Mouse (Mus musculus): ENCODE measurements around the gene Sez6l. TPM values are rescaled to one million over a fixed set of nuclear protein-coding genes. Genes with fewer than 3 reads are reported as not detected.
"Not testable (repeated sequence)": the region's sequence is repeated elsewhere in the genome, so short reads cannot be mapped to it uniquely, and the experiment has no call there.

Gene Sez6l
- total RNA-seq, 2 experiments from 2014 or later, result 0.16 to 0.24 TPM

DNA sequence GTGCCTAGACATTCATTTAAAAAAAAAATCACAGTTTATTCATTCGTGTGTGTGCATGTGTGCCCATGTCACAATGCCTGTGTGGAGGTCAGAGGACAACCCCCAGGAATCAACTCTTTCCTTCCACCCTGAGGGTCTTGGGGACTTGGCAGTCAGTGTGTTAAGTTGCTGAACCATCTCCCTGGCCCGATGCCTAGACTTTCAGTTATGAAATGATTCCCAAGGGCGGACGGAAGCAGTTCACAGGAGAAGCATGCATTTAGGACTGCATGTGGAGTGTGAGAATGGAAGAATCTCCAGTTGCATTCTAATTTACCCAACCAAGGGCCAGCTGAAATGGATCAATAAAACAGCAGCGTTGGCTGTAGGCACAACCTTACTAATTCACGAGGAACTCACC lies 110.7 kb downstream of the Sez6l start:
- intact Hi-C loops (cut with DNase I; ENCODE audit: low total_unique reads), result no loop called here
- no peak for DNase-seq

DNA sequence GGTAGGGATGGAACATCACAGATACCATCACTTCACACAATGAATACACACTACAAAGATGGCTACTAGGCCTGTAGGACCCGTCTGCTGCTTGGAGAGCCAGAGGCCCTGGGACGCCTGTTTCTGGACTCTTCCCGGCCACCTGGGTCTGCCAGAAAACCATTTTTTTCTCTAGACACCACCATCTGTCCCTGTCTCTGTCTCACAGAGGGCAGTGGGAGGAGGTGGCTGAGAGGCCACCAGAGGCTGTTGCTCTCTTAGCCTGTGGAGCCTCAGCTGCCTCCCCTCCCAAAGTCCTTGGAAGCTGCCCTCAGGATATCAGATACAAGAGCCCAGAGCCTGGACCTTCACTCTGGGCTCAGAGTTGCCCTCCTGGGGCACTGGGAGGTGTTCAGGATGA lies 117.1 kb downstream of the Sez6l start:
- no peak for DNase-seq
- intact Hi-C loops (cut with DNase I; ENCODE audit: low total_unique reads), result no loop called here

DNA sequence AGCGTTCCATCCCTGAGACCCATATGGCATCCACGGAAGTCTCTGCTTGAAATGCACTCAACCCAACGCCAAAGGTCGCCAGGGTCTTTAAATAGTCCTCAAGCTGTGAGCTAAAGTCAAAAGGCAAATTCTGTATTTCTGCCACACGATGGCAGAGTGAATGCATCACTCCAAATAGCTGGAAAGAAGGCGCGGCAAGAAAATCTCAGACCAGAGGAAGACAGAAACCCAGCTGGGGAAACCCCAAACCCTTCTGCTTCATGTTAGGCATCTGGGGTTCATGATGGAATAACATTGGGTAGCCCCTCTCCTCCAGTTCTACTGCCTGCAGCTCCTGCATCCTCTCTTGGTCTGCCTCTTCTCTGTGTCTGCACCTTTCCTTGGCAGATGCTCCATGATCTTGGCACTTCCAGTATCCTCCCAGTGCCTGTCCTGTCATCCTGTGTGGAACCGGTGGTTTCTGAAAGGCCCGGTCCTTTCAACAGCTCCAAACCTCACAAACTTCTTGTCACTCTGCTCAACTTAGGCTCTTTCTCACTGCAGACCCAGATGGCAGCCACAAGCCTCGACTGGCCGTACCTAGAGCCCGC lies 121.9 kb downstream of the Sez6l start:
- DNase-seq, result no peak
- intact Hi-C loops (cut with DNase I; ENCODE audit: low total_unique reads), result no loop called here

DNA sequence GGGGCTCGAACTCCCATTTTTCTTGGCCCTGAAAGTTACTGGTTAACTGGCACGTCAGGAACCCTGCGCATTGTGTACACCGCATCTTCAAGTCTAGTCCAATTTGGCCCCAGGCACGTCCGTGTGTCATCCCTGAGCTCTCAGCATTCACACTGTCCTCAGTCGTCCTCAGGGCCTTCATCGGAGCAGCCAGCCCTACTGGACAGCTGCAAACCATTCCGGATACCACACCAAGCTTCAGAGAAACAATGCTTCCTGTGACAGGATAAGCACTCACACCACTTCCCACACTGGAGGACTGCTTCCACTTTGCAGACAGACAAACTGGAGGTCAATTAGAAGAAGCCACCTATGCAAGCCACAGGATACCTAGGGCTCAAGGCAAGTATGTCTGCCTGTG lies 123.9 kb downstream of the Sez6l start:
- DNase-seq, result no peak
- intact Hi-C loops (cut with DNase I; ENCODE audit: low total_unique reads), result no loop called here

DNA sequence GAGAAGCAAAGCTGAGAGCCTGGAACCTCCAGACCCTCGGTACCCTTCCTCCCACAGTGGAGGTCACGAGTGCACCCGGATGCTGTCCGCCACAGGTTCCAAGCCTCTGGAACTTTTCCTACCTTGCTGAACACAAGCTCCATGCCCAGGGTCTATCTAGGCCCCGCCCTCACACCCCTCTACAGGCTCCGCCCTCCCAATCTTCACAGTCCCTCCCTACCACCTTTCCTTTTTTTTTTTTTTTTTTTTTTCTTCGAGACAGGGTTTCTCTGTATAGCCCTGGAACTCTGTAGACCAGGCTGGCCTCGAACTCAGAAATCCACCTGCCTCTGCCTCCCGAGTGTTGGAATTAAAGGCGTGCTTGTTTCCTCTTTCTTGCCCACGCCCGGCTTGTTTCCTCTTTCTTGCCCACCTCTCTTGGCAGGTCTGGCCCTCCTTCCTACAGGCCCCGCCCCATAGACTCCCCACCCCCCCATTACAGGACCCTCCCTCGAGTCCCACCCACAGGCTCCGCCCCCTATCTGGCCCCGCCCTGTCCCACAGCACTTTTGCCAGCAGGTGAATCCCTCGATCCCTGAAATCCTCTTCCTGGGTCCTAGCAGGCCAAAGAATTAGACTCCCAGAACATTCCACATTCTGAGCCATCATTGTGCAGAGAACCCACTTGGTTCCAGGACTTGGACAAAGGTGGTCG lies 128.1 kb downstream of the Sez6l start, which contains the start of gene Gm6588:
Gene Gm6588, plus strand, starts transcription at position 680 of the 694 bp plus-strand sequence.
- intact Hi-C loops (cut with DNase I; ENCODE audit: low total_unique reads), result no loop called here
- DNase-seq, result no peak

DNA sequence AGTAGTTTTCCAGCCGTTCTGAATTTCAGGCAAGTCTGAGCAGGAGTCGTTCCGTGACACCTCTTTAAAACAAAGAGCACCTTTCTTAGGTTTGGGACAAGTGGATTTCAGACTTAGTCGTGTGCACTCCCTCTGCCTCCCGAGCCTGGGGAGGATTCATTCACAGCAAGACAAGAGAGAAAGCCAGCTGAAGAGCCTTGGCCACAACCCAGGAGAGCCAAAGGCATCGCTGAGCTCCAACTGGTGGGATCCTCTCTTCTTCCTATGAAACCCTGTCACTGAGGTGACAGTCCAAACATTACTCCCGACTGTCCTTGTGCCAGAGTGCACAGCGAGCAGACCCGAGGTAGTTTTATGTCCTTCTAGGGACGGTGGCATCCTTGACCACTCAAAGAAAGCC lies 138.4 kb downstream of the Sez6l start:
- peak; percentile 1 for DNase-seq
- intact Hi-C loops (cut with DNase I; ENCODE audit: low total_unique reads), result loop anchor here (10.0 kb wide), 1 partner anchor 636 kb away; the partner anchor contains the start of gene Crybb2

DNA sequence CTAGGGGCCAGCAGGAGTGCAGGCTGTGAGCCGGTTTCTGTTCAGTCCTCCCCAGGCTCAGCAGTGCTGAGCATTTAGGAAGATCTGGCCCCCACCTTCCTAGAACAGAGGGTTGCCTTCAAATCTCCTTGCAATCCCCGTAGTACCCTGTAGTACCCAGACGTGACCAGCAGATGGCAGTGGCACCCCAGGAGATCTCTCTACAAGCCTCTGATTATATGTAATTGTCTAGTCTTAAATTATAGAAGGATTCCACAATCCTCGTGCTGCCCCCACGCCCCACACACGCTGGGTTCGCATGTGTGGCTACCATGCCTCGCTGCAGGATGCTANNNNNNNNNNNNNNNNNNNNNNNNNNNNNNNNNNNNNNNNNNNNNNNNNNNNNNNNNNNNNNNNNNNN lies 144.0 kb downstream of the Sez6l start:
- intact Hi-C loops (cut with DNase I; ENCODE audit: low total_unique reads), result loop anchor here (10.0 kb wide), 1 partner anchor 642 kb away; the partner anchor contains the start of gene Crybb2
- DNase-seq, result peak; percentile 58

DNA sequence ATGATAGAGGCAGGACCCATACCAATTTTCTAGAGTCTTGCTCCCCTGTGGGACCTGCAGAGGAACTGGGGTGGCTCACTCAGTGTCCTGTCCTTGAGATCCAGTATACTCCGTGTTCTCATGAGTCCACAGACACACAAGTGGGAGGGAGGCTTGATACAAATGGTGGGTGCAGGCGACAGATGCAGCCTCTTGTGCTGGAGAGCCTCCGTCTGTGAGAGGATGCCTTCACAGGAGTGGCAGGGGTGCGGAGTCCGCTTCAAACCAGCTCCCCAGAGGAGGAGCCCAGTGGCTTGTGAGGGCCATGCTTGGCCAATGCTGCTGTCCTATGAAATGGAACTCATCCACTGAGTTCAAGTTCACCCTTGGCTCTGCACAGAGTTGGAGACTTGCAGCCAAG lies 145.0 kb downstream of the Sez6l start:
- intact Hi-C loops (cut with DNase I; ENCODE audit: low total_unique reads), result loop anchor here (10.0 kb wide), 1 partner anchor 643 kb away; the partner anchor contains the start of gene Crybb2
- no peak for DNase-seq

DNA sequence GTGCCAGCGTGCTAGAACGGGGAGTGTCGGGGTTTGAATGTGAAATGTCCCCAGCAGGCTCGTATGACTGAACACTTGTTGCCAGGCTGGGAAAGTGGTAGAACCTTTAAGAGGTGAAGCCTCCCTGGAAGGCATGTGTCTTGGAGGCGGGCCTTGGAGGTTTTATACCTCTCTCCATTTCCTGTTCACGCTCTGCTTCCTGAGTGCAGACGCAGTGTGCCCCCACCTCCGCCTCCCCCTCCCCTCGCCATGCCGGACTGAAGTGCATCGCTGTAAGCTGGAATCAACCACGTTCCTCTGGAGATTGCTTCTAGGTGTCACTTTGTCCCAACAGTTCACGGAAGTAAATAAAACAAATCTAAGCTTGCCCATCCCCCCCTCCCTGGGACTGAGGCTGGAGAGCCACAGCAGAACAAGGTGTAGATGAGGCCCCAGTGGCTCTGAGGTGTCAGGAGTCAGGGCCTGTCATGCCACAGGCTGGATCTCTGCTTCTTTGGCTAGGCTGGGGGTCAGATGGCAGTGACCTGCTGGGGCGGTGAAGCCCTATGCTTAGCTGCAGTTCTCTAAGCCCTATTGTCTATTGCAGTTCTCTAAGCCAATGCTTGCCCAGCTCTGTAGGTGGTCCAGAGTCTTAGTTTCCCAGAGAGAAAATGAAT lies 145.7 kb downstream of the Sez6l start:
- DNase-seq, result peak; percentile 2
- intact Hi-C loops (cut with DNase I; ENCODE audit: low total_unique reads), result loop anchor here (10.0 kb wide), 1 partner anchor 644 kb away; the partner anchor contains the start of gene Crybb2

DNA sequence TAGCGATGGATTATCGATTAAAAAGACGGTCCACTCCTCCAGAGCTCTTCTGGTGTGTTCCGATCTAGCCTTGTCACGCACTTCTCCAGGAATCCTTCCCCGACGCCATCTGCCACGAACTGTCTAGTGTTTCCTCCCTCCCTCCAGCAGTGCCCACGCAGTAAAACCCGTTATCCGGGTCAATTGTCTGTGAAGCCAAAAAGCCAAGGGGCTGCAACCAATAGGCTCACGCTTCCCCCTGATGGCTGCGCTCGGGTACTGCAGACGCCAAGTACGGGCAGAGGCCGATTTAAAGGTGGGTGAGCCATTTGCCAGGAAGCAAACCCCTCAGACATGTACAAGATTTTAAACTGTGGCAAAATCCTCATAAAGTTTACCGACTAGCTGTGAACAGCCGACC lies 148.0 kb downstream of the Sez6l start:
- DNase-seq, result peak; percentile 60
- intact Hi-C loops (cut with DNase I; ENCODE audit: low total_unique reads), result loop anchor here (5.0 to 10.0 kb wide), 2 partner anchors 94 to 187 kb away; no protein-coding TSS in a partner anchor

DNA sequence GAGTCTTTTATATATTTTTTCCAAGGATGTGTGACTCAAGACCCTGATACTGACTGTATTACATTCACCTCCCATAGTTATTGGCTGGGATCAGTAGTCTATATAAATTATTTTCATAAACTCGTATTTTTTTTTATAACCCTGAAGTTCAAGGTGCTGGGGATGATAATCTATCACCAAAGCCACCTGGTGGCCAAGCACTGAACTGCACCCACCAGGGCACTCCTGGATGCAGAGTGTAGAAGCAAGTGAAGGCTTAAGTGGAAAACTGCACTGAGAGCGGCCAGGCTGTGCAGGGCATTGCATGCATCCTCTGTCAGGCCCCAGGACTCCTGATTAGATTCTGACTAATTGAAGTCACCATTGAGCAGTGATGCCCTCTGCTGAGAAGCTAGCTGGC lies 149.7 kb downstream of the Sez6l start:
- peak; percentile 57 for DNase-seq
- intact Hi-C loops (cut with DNase I; ENCODE audit: low total_unique reads), result loop anchor here (5.0 to 10.0 kb wide), 2 partner anchors 92 to 185 kb away; no protein-coding TSS in a partner anchor

DNA sequence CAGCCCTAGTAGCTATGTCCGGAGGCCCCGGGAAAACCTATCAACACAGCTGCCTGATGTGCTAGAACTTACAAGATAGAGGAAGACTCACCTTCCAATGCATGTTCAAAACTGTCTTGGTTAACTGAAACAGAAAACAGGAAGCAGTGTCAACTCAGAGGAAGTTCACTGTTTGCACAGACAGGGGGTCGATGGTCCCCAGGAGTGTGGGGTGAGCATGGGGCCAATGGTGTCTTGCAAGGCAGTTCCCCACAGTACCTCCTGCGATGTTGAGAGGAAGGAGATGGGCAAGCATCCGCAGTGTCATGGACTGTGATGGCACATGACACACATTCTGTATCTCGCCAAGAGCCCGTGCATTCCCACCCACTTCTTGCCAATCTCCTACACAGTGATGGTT lies 150.3 kb downstream of the Sez6l start:
- no peak for DNase-seq
- intact Hi-C loops (cut with DNase I; ENCODE audit: low total_unique reads), result loop anchor here (5.0 to 10.0 kb wide), 2 partner anchors 92 to 184 kb away; no protein-coding TSS in a partner anchor

DNA sequence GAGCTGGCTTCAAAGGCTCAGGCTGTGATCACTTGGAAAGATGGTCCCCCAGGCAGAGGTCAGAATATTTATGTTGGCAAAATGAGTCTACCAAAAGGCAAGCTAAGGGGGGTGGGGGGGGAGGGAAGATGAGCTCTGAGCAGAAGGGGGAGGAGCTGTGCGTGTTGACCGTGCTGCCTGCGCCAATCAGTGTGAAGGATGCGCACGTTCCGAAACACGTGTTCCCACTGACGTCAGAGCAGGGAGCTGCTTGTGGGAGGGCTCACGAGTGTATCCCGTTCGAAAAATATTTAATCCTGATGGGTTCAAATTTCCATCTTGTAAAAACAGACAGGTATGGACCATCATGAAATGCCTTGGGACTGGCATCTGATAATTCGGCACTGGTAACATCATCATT lies 157.4 kb downstream of the Sez6l start:
- DNase-seq, result no peak
- intact Hi-C loops (cut with DNase I; ENCODE audit: low total_unique reads), result no loop called here

DNA sequence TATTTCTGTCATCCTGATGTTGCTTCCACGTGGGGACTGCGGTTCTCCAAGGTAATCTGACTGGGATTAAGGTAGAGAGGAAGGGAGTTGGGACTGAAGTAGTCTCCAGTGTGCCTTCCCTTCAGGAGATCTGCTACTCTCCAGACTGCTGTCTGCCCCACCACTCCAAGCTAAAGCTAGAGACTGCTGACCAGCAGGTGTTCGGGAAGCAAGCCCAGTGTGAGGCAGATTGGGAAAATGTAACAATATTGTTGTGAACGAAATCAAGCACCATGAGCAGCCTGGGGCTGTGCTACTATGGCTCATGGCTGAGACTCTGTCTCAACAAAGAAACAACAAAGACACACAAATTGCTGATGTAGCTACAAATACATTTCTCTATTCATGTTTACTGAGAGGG lies 159.0 kb downstream of the Sez6l start:
- intact Hi-C loops (cut with DNase I; ENCODE audit: low total_unique reads), result no loop called here
- DNase-seq, result no peak

DNA sequence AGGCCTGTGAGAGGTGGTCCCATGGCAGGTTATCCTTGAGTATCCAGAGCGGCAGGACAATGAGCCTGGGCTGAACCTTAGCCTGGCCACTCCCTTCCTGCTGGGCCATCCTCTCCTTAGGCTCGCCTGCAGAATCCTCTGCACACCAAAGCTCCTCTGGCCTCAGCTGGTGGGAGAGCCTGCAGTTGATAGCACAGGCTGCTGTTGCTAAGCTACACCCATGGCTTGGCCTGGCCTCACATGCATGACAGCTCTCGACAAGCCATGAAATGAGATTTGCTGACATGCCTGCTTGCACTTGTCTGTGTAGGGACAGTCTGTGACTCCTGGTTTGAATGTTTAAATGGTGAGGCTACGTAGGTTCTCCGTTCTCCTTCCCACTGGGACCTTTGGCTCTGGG lies 160.3 kb downstream of the Sez6l start:
- intact Hi-C loops (cut with DNase I; ENCODE audit: low total_unique reads), result no loop called here

DNA sequence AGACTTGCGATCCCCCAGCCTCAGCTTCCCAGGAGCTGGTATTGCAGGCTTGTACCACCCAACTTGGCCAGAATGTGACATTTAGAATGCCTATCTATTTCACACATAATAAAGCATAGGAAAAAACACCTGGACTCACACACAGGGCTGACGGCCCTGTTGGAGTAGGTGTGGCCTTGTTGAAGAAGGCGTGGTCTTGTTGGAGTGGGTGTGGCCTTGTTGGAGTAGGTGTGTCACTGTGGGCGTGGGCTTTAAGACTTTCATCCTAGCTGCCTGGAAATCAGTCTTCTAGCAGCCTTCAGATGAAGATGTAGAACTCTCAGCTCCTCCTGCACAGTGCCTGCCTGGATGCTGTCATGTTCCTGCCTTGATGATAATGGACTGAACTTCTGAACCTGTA lies 164.2 kb downstream of the Sez6l start:
- intact Hi-C loops (cut with DNase I; ENCODE audit: low total_unique reads); DNase-seq: not testable (repeated sequence)

More for the DNA sequence above, 160.3 kb downstream of the Sez6l start:
- DNase-seq, result no peak

DNA sequence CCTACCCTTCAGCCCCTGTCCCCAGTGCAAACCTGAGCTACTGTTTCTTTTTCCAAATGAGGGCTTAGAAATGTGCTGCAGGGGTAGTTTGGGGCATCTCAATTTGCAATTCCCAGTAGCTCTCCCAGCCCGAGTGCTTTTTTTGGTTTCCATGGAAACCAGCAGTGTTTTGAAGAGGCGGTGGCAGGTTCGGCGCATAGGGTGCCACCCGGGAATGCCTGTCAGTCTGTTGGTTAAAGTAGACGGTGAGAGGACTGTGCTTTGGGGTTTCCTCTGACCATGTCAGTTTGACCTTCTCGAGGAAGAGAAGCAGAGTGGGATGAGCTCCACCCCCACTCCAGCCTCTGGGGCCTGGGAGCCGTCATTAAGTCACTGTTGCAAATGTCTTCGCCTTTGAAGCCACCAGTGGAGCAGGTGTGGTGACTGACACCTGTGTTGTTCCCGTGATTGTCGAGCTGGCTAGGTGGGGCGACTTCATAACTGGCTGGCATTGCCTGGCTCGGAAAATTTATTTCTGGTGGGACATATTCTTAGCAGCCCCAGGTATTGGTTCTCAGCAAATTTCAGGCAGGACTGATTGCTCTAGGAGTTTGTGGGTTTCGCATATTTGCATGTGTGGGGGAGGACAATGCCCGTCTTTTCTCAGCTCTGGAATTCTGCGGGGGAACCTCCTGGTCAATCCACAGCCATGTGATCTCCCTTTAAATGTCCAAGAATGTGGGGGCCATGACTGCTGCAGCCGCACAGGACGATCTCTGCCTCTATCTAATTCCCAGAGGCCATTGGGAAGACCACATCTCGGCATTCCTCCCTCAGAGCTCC lies 165.3 kb downstream of the Sez6l start:
- intact Hi-C loops (cut with DNase I; ENCODE audit: low total_unique reads), result no loop called here

DNA sequence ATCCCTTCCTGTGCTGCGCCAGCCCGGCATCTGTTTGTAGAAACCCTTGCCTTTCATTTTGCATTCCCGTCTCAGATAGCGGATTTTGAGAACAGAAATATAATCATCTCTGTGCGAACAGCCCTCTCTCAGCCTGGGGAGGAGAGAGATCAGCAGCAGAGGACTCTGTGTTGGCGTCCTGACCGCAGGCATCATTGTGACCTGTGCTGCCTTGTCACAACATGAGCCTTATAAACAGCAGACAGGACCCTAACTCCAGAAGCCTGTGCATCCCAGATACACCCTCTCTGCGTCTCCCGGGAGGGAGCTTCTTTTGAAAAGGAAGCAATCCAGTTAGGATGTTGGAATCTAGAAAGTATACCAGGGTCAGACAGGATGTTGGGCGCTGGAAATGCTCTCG lies 165.9 kb downstream of the Sez6l start:
- intact Hi-C loops (cut with DNase I; ENCODE audit: low total_unique reads), result no loop called here
- DNase-seq, result no peak

More for the DNA sequence above, 165.3 kb downstream of the Sez6l start:
- DNase-seq, result no peak

DNA sequence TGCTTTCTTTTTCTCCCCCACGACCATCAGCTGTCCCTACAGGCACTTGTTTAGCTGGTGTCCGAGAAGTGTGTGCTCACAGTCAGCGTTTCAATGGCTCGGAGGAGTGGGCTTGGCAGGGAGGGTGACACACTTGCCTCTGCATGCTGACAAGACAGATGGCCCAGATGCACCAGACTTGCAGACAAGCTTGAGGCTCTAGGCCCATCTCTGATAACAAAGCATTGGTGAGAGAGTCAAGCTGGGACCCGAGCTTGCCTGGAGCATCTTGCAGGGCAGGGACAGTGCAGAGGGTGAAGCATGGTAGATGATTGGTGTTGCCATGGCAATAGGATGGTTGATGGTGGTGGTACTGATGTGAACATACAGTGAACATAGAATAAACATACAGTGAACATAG lies 167.7 kb downstream of the Sez6l start:
- DNase-seq, result no peak
- intact Hi-C loops (cut with DNase I; ENCODE audit: low total_unique reads), result no loop called here

DNA sequence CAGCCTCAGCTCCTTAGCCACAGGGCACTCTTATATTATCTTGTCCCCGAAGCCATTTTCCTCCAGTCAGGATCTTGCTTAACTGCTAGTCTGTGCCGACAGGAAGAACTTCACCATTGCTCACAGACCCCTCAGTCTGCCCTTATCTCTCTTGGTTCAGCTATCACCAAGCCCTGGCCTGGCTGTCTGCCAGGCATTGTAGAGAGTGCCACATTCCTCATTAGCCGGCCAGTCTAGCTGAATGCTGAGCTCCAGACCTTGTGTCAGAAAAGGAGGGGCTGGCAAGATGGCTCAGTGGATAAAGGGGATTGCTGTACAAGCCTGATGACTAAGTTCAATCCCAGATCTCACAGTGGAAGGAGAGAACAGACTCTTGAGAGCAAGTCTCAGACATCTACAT lies 171.0 kb downstream of the Sez6l start:
- intact Hi-C loops (cut with DNase I; ENCODE audit: low total_unique reads), result no loop called here

More for the DNA sequence above, 171.0 kb downstream of the Sez6l start:
- no peak for DNase-seq
